Mouse (Mus musculus) liver, adult 2 months (tissue): ENCODE measurements around the gene Gm21983. TPM values are rescaled to one million over a fixed set of nuclear protein-coding genes. Genes with fewer than 3 reads are reported as not detected.
A peak's percentile ranks its signal among the peaks of the same experiment; 100 is the strongest.

Source experiments
- DNase-seq: peaks from one replicate; pipeline ENCODE4 v3.0.0-alpha.2; 2011; ENCODE audit warnings: low read depth, low spot score; ENCODE audit errors: extremely low read depth
- H3K27ac ChIP-seq: fragments of 200-500 bp; replicated peaks from 2 replicates; pipeline ENCODE4 v1.5.1; 2012; ENCODE audit warnings: low read depth, mild to moderate bottlenecking, control low read depth, inconsistent platforms, low read length; ENCODE audit not compliant: insufficient read depth
- H3K27me3 ChIP-seq: fragments of 200-500 bp; 2 replicates; pipeline ENCODE4 v1.6.1; 2012; ENCODE audit warnings: mild to moderate bottlenecking, moderate library complexity, low read length, inconsistent platforms; ENCODE audit not compliant: control insufficient read depth, insufficient read depth
- H3K36me3 ChIP-seq: fragments of 200-500 bp; 2 replicates; pipeline ENCODE4 v1.6.1; 2012; ENCODE audit warnings: low read length, inconsistent platforms; ENCODE audit not compliant: control insufficient read depth, insufficient read depth
- H3K4me1 ChIP-seq: fragments of 200-500 bp; 2 replicates; pipeline ENCODE4 v1.6.1; 2011; ENCODE audit warnings: low read length; ENCODE audit not compliant: control insufficient read depth, insufficient read depth
- H3K4me3 ChIP-seq: fragments of 200-500 bp; 2 replicates; pipeline ENCODE4 v1.5.1; 2011; ENCODE audit warnings: low read depth, mild to moderate bottlenecking, control low read depth, low read length, moderate library complexity; ENCODE audit not compliant: insufficient read depth
- H3K79me2 ChIP-seq: fragments of 200-500 bp; 2 replicates; pipeline ENCODE4 v1.6.1; 2012; ENCODE audit warnings: inconsistent platforms, mild to moderate bottlenecking, low read length, moderate library complexity; ENCODE audit not compliant: control insufficient read depth, insufficient read depth
- H3K9ac ChIP-seq: fragments of 200-500 bp; 2 replicates; pipeline ENCODE4 v1.6.1; 2012; ENCODE audit warnings: low read depth, mild to moderate bottlenecking, control low read depth, inconsistent platforms, low read length
- CTCF ChIP-seq: fragments of 200-500 bp; IDR thresholded peaks from 2 replicates; pipeline ENCODE4 v1.5.1; 2011; ENCODE audit warnings: low read depth, low read length, control low read depth
- POLR2A ChIP-seq: fragments of 200-500 bp; IDR thresholded peaks from 2 replicates; pipeline ENCODE4 v1.6.1; 2011; ENCODE audit warnings: low read length, control low read depth; ENCODE audit not compliant: insufficient read depth; ENCODE audit errors: extremely low read depth
- WGBS: fragments of 180-500 bp; shearing (Covaris S2); methylation state at CpG from one replicate; pipeline ENCODE4 v1.1.7; 2018; 5-methylcytosine and 5-hydroxymethylcytosine counted together
- polyA plus RNA-seq: library from polyadenylated mRNA; depleted of rRNA; stranded (reverse); fragments of >200 nt; gene quantifications from 2 replicates; pipeline ENCODE4 v1.2.3, GENCODE M21; 2012; rRNA removed
- total RNA-seq: library from RNA; depleted of rRNA; stranded (reverse); fragments of >200 nt; gene quantifications from 2 replicates; pipeline ENCODE4 v1.2.3, GENCODE M21; 2014; rRNA removed

The Gm21983 gene
- total and polyA plus RNA-seq, 2 experiments, result 0.09 TPM; not detected in 1

DNA sequence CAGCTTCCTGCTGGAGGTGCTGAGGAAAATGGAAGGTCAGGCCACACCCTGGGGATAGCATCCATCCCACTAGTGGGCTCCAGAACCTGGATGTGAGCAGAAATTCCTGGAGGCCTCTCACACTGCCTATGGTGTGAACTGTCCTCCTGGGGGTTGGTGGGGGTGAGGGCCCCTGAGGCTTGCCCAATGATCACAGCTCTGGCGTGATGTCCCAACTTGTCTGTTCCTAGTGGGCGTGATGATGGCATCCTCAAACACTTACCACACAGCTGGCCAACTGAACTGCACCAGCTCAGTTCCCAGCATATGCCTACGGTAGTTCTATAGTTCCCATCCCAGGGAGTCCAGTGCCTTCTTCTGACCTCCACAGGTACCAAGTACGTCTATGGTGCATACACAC is 55.9 kb downstream of the Gm21983 start:
- peak overlapping the region; percentile 74 for H3K27ac ChIP-seq
- peak overlapping the region; percentile 43 for H3K9ac ChIP-seq
- peaks cover 15% of the 10 kb centered on the region for H3K4me1 ChIP-seq
- H3K27me3 ChIP-seq, result no peaks in the 10 kb centered on the region
- WGBS, result 43% methylated on average over 4 of the region's 4 CpGs
- TF ChIP-seq POLR2A (no peak), CTCF (no peak)
- H3K79me2 ChIP-seq, result no peaks in the 10 kb centered on the region
- DNase-seq, result peak; percentile 54
- peak overlapping the region; percentile 28 for H3K4me3 ChIP-seq
- H3K36me3 ChIP-seq, result peaks cover 7% of the 10 kb centered on the region

DNA sequence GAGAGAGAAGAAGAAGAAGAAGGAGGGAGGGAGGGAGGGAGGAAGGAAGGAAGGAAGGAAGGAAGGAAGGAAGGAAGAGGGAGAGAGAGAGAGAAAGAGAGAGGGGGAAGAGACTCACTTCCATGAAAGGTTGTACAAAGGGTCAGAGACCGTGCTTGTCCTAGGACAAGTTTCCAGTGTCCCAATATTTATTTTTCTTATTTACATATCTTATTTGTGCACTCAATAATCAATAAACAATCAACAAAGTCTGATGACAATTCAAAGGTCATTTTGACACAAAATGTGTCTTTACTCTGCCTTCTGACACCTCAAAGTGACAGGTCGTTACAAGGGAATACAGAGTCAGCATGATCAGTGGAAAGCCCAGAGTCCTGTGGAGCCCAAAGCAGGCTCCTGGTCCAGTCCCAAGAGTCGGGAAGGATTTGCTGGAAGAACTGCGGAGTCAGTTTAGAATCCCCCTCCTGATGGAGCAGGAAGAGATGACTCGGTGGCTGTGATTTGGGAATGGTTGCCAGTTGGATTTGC is 56.5 kb downstream of the Gm21983 start:
- DNase-seq, result peak; percentile 98
- H3K27me3 ChIP-seq, result no peaks in the 10 kb centered on the region
- H3K79me2 ChIP-seq, result no peaks in the 10 kb centered on the region
- TF ChIP-seq POLR2A (no peak), CTCF (no peak)
- H3K4me1 ChIP-seq, result peaks cover 13% of the 10 kb centered on the region
- 13% methylated on average over 5 of the region's 5 CpGs for WGBS
- peak overlapping the region; percentile 74 for H3K27ac ChIP-seq
- peak overlapping the region; percentile 43 for H3K9ac ChIP-seq
- peaks cover 7% of the 10 kb centered on the region for H3K36me3 ChIP-seq
- peak overlapping the region; percentile 28 for H3K4me3 ChIP-seq

DNA sequence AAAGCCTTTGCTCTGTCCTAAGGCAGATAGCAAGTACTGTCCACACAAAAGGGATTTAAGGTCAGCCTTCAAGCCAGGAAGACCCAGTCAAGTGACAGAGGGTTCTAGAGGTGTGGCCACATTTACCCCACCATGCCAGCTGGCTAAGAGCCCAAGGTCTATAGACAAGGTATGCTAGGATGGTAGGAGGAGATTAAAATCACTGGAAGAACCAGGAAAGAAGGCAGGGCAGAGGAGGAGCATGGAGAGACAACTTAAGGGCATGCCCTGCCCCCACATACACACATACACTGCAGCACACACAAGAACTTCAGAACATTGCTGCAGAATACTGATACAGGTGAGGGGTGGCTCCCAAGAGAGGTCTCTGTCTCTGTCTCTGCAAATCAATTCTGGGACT is 61.2 kb downstream of the Gm21983 start, which contains the start of gene Cyp2f2:
Gene Cyp2f2 (plus strand): TSS at position 234 of the 400 bp plus-strand sequence.
- H3K27ac ChIP-seq, result peak within 1 kb of the TSS; percentile 76
- no peaks in the 10 kb centered on the region for H3K27me3 ChIP-seq
- TF ChIP-seq POLR2A, result peak; percentile 49; the same call in 1 of the 2 replicates
- TF ChIP-seq CTCF, result no peak
- DNase-seq, result peak; percentile 95
- H3K4me1 ChIP-seq, result peaks cover 13% of the 10 kb centered on the region
- H3K4me3 ChIP-seq, result peak within 1 kb of the TSS; percentile 58
- H3K79me2 ChIP-seq, result no peaks in the 10 kb centered on the region
- no peaks in the 10 kb centered on the region for H3K36me3 ChIP-seq
- H3K9ac ChIP-seq, result peak within 1 kb of the TSS; percentile 62

Other genes starting within 250 kb of the Gm21983 start
- gene Cyp2a22, start 241.7 kb downstream of the Gm21983 start, total RNA-seq, result 36.9 and 78.1 TPM in 2 replicates
- 27.6 and 96.1 TPM in 2 replicates for gene Cyp2a22, start 241.7 kb downstream of the Gm21983 start, polyA plus RNA-seq
- 815 and 1,006 TPM in 2 replicates for gene Cyp2a12, start 152.0 kb downstream of the Gm21983 start, total RNA-seq
- 590 and 699 TPM in 2 replicates for gene Cyp2a12, start 152.0 kb downstream of the Gm21983 start, polyA plus RNA-seq
- gene Cyp2f2, start 61.2 kb downstream of the Gm21983 start, total RNA-seq, result 643 and 658 TPM in 2 replicates
- gene Cyp2f2, start 61.2 kb downstream of the Gm21983 start, polyA plus RNA-seq, result 1,932 and 2,426 TPM in 2 replicates
- not detected in 2 replicates for gene Cyp2t4, start 27.4 kb downstream of the Gm21983 start, total RNA-seq
- gene Cyp2t4, start 27.4 kb downstream of the Gm21983 start, polyA plus RNA-seq, result not detected in 2 replicates
- gene Egln2, start 14.3 kb downstream of the Gm21983 start, total RNA-seq, result 35.4 and 46.6 TPM in 2 replicates
- 98.2 and 99.3 TPM in 2 replicates for gene Egln2, start 14.3 kb downstream of the Gm21983 start, polyA plus RNA-seq
- 8.7 and 10.1 TPM in 2 replicates for gene Rab4b, start 2.2 kb downstream of the Gm21983 start, total RNA-seq
- gene Rab4b, start 2.2 kb downstream of the Gm21983 start, polyA plus RNA-seq, result 27.5 and 28.3 TPM in 2 replicates
- not detected in 2 replicates for gene Mia, start 71 bp upstream of the Gm21983 start, total RNA-seq
- 0.67 and 1.1 TPM in 2 replicates for gene Mia, start 71 bp upstream of the Gm21983 start, polyA plus RNA-seq
- 3.9 and 4.2 TPM in 2 replicates for gene BC024978, start 14.7 kb upstream of the Gm21983 start, total RNA-seq
- 10.2 and 13.8 TPM in 2 replicates for gene BC024978, start 14.7 kb upstream of the Gm21983 start, polyA plus RNA-seq
- gene Snrpa, start 15.2 kb upstream of the Gm21983 start, total RNA-seq, result 10.5 and 17.0 TPM in 2 replicates
- 76.8 and 79.1 TPM in 2 replicates for gene Snrpa, start 15.2 kb upstream of the Gm21983 start, polyA plus RNA-seq
- gene Itpkc, start 47.6 kb upstream of the Gm21983 start, total RNA-seq, result 3.5 and 6.0 TPM in 2 replicates
- 4.0 and 5.8 TPM in 2 replicates for gene Itpkc, start 47.6 kb upstream of the Gm21983 start, polyA plus RNA-seq
- gene Coq8b, start 51.9 kb upstream of the Gm21983 start, total RNA-seq, result 11.9 and 16.6 TPM in 2 replicates
- 35.2 and 36.2 TPM in 2 replicates for gene Coq8b, start 51.9 kb upstream of the Gm21983 start, polyA plus RNA-seq
- 0.46 and 0.74 TPM in 2 replicates for gene Numbl, start 77.3 kb upstream of the Gm21983 start, total RNA-seq
- 0.62 and 1.5 TPM in 2 replicates for gene Numbl, start 77.3 kb upstream of the Gm21983 start, polyA plus RNA-seq
- 9.4 and 24.2 TPM in 2 replicates for gene Ltbp4, start 156.6 kb upstream of the Gm21983 start, total RNA-seq
- 29.2 and 32.5 TPM in 2 replicates for gene Ltbp4, start 156.6 kb upstream of the Gm21983 start, polyA plus RNA-seq
- 3.6 and 4.4 TPM in 2 replicates for gene Shkbp1, start 174.9 kb upstream of the Gm21983 start, total RNA-seq
- gene Shkbp1, start 174.9 kb upstream of the Gm21983 start, polyA plus RNA-seq, result 19.8 and 23.9 TPM in 2 replicates
- not detected in 2 replicates for gene Gm20479, start 176.3 kb upstream of the Gm21983 start, total RNA-seq
- not detected in 2 replicates for gene Gm20479, start 176.3 kb upstream of the Gm21983 start, polyA plus RNA-seq